Mouse (Mus musculus) embryo, embryonic 11.5 days (tissue): Measurements from ENCODE around the gene Nufip2.
"Not testable (repeated sequence)": the region's sequence is repeated elsewhere in the genome, so short reads cannot be mapped to it uniquely, and the experiment has no call there.

Experiments used
- DNase-seq: peaks from one replicate; pipeline ENCODE4 v3.0.0-alpha.2; 2012; ENCODE audit warnings: low read depth, low spot score

Gene Nufip2

DNA sequence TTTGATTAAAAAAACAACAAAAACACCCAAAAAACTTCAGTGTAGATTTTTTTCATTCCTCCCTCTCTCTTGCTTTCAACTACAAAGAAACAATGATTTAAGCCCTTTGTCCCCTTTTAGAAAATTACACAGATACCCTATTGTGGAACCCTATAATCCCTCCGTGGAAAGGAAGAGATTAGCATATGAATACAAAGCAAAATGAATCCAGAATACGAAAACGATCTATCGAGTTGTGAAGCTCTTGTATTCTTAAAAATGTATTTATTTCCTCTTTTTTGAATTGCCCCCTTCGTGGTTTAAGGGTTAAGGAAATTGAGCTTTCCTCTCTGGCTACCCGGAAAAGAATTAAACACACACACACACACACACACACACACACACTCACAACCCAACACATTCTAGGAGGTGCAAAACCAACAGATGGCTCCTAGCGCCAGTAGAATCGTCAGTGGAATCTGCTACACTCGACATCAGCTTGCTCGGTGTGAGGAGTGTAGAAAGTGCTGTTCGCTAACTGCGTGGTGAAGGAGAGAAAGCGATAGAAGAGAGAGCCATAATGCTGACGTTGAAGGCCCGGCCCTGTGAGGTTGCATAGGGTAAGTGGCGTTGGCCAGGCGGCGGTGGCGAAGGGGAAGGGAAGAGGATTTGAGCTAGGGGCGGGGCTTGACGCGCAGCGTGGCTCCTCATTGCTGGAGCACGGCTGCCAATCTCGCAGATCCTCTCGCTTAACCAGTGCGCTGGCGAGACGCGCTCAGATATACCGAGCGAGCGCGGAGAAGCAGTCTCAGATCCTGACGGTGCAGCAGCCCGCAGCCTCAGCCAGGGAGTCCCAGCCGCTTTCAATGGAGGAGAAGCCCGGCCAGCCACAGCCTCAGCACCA, at the start of gene Nufip2:
Gene Nufip2 (plus strand): TSS at position 773 of the 883 bp plus-strand sequence.
- peak; percentile 96 for DNase-seq

DNA sequence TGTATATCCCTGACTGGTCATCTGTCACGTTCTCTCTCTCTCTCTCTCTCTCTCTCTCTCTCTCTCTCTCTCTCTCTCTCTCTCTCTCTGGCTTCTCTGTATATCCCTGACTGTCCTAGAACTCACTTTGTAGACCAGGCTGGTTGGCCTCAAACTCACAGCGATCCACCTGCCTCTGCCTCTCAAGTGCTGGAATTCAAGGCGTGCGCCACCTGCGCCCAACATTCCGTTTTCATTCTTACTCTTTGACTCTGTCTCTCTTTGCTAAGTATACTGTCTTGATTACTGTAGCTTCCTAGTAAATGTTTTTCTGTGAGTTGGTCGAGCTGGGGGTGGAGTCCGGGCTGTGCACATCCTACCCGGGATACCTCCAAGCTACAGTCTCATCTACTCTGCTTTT, 44.6 kb upstream of the Nufip2 start:
- no peak for DNase-seq

DNA sequence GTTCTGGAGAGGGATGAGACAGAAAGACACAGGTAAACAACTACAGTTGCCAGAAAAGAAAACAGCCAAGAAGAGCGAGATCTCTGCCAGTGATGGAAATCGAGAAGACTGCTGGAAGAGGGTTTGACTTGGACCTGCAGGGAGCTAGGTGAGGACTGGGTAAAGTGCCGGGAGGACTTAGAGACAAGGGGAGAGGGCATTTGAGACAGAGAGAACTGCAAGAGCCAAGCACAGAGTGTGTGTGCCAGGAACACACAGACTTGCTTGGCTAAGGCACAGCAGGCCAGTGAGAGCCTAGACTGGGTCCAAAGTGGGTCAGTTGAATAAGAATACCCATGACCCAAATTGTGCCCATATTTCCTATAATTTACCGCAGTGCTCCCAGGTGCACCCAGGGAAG, 40.5 kb upstream of the Nufip2 start:
- no peak for DNase-seq

DNA sequence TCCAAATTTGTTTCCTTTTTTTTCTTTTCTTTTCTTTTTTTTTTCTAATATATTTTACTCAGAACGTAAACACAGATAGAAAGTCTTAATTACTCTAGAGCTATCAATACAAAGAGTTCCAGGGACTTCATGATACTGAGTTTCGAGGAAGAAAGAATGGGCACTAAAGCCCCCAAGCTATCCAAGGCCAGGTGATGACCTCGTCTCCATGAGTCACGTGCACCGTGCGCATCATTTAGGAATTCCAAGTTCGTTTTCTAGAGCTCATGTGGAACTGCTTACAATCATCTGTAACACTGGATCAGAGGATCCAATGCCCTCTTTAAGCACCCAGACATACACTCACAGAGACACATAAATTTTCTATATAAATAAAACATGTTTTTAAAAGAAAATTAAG, 37.1 kb upstream of the Nufip2 start:
- no peak for DNase-seq

DNA sequence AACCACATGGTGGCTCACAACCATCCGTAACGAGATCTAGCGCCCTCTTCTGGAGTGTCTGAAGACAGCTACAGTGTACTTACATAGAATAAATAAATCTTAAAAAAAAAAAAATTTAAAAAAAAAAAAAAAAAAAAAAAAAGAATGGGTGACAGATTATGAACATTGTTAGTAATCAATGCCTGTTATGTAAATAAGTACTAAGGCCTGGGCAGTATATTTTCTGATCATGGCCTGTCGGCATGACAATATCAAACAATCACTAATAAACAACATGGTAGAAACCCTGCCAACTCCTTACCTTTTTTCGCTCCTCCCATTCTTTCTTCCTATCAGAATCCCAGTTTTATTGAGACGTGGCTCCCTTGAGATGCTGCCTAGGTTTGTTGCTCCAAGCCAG, 33.5 kb upstream of the Nufip2 start:
- DNase-seq: no peak

GRCm38 (mm10) chr11:77653406-77654190, 32.4 kb upstream of the Nufip2 start:
- DNase-seq: not testable (repeated sequence)

- DNase-seq: no peak
These were observed 26.0 kb upstream of the Nufip2 start for GRCm38 (mm10) chr11:77659986-77660385.

DNA sequence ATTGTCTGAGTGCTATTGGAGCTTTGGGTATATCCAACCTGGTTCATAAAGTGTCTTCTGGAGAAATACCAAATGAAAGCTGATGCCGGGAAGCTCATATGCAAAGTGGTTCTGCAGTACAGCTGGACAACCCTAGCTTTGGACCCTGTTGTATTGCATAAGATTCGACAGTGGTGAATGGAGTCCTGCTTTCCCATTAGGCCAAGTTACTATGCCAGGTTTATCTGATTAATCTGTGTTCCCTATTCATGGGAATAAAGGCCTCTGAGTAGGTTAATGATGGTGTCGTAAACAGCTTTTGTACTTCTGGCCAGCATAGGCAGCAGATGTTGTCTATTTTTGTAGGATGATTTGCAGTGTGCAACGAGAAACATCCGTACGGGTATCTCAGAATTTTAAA, 22.3 kb upstream of the Nufip2 start:
- no peak for DNase-seq

GRCm38 (mm10) chr11:77664046-77664445, 21.9 kb upstream of the Nufip2 start:
- no peak for DNase-seq

DNA sequence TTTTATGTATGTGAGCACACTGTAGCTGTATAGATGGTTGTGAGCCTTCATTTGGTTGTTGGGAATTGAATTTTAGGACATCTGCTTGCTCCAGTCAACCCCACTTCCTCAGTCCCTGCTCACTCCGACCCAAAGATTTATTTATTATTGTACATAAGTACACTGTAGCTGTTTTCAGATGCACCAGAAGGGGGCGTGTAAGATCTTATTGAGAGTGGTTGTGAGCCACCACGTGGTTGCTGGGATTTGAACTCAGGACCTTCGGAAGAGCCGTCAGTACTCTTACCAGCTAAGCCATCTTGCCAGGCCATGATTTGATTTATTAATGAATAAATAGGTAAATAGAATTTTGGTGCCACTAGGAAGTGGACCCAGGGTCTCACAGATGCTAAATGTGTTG, 20.6 kb upstream of the Nufip2 start:
- DNase-seq: not testable (repeated sequence)

- DNase-seq: not testable (repeated sequence)
These were observed 19.2 kb upstream of the Nufip2 start for GRCm38 (mm10) chr11:77666766-77667165.

- DNase-seq: no peak
These were observed 13.2 kb upstream of the Nufip2 start for GRCm38 (mm10) chr11:77672746-77673145.

- no peak for DNase-seq
These were observed 12.4 kb upstream of the Nufip2 start for GRCm38 (mm10) chr11:77673428-77673991.

- no peak for DNase-seq
These were observed 5.9 kb upstream of the Nufip2 start for GRCm38 (mm10) chr11:77680018-77680417.

- DNase-seq: no peak
These were observed 1.1 kb upstream of the Nufip2 start for GRCm38 (mm10) chr11:77684896-77685295.

GRCm38 (mm10) chr11:77686346-77686840, 438 bp downstream of the Nufip2 start:
- DNase-seq: peak; percentile 16

GRCm38 (mm10) chr11:77686841-77687540, 1.0 kb downstream of the Nufip2 start:
- DNase-seq: peak; percentile 50

DNA sequence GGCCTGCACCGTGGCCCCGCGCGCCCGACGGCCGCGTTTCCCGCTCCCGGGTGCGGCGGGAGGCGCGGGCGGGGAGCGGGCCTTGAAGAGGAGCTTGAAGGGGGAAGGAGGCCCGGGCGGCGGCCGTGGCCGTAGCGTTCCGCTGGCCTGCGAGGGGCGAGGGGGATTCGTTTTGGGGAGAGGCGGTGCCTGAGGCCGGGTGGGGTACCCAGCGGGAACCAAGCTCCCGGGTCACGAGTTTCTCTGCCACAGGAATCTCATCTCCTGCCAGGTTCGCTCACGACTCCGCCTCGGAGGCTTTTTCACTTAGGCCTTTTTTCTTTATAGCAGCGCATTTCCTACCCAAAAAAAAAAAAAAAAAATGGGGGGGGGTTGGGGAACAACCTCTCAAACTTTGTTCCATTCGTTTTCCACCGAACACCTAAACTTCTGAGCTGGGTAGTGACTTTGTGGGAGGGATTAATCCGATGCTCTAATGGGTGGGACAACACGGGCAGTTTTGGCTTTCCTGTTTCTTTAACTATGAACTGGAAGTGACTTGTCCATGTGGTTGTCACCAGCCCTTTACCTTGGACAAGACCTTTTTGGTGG, 1.7 kb downstream of the Nufip2 start:
- DNase-seq: peak; percentile 14

GRCm38 (mm10) chr11:77693026-77693425, 7.1 kb downstream of the Nufip2 start:
- no peak for DNase-seq

DNA sequence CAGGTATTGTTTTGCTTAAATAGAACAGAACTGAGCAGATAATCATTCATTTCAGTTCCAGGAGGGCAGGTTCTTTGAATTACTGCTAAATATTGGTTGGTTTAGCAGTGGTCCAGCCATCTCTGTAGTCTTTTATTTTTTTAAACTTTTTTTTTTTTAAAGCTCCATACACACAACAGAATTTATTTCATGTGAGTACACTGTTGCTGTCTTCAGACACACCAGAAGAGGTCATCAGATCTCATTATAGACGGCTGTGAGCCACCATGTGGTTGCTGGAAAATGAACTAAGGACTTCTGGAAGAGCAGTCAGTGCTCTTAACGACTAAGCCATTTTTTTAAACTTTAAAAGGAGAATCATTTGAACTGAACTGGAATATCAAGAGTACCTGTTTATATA, 11.3 kb downstream of the Nufip2 start:
- no peak for DNase-seq

GRCm38 (mm10) chr11:77705920-77706319, 20.0 kb downstream of the Nufip2 start:
- DNase-seq: no peak
